Mouse (Mus musculus): ENCODE measurements around the gene Dyx1c1. TPM values are rescaled to one million over a fixed set of nuclear protein-coding genes. Genes with fewer than 3 reads are reported as not detected.

Gene Dyx1c1
- total RNA-seq, 2 experiments from 2014 or later = 1.00 to 1.0 TPM

Small RNA genes within 50 kb of the gene (microRNA-seq; reads per million reads assigned to microRNA genes)
- not detected for gene Gm27353

Other genes starting within 250 kb of the Dyx1c1 start
- under 1 TPM; 0.02 to 0.07 TPM for gene Prtg, start 151.9 kb upstream of the Dyx1c1 start, total RNA-seq (2021)
- 10 to 100 TPM; 14.6 to 14.9 TPM for gene Pygo1, start 33.1 kb upstream of the Dyx1c1 start, total RNA-seq (2021)
- not detected for gene Gm44503, start 67 bp downstream of the Dyx1c1 start, total RNA-seq (2021)
- gene Ccpg1os, start 26.6 kb downstream of the Dyx1c1 start, total RNA-seq (2021) = 10 to 100 TPM; 11.4 to 13.2 TPM
- gene Ccpg1, start 26.6 kb downstream of the Dyx1c1 start, total RNA-seq (2021) = 10 to 100 TPM; 87.4 to 93.7 TPM
- gene Pigb, start 81.6 kb downstream of the Dyx1c1 start, total RNA-seq (2021) = 1 to 10 TPM; 3.3 to 3.7 TPM
- gene Rab27a, start 86.1 kb downstream of the Dyx1c1 start, total RNA-seq (2021) = 1 to 10 TPM; 1.3 to 2.0 TPM
- not detected for gene Khdc3, start 143.1 kb downstream of the Dyx1c1 start, total RNA-seq (2021)
- gene Gm20509, start 143.7 kb downstream of the Dyx1c1 start, total RNA-seq (2021) = not detected
- gene Rsl24d1, start 154.6 kb downstream of the Dyx1c1 start, total RNA-seq (2021) = 10 to 100 TPM; 34.5 to 36.7 TPM

All from gastrocnemius, adult 18-20 months (tissue).